Mouse (Mus musculus): ENCODE results near the gene Mest. TPM values are rescaled to one million over a fixed set of nuclear protein-coding genes. Genes with fewer than 3 reads are reported as not detected.

Gene Mest
- total RNA-seq (2023) = not detected

DNA sequence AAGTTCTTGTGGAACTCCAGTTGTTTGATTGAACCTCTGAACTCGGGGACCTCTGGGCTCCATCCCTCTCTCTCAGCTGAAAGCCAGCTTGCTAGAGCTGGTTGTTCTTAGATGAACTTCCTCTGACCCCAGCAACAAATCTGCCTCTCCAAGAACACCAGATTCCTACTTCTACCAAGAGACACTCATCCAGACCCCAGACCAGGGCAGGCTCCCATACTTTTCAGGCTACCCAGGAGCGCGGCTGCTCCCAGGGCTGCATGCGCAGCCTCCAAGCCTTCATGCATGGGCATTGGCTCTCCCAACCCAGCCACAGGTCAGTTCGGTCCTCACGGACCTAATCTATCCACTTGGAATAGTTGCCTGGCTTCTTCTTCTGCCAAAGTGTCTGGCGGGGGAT, at the start of gene Mest:
Gene Mest (plus strand): TSS at position 217 of the 400 bp plus-strand sequence.

DNA sequence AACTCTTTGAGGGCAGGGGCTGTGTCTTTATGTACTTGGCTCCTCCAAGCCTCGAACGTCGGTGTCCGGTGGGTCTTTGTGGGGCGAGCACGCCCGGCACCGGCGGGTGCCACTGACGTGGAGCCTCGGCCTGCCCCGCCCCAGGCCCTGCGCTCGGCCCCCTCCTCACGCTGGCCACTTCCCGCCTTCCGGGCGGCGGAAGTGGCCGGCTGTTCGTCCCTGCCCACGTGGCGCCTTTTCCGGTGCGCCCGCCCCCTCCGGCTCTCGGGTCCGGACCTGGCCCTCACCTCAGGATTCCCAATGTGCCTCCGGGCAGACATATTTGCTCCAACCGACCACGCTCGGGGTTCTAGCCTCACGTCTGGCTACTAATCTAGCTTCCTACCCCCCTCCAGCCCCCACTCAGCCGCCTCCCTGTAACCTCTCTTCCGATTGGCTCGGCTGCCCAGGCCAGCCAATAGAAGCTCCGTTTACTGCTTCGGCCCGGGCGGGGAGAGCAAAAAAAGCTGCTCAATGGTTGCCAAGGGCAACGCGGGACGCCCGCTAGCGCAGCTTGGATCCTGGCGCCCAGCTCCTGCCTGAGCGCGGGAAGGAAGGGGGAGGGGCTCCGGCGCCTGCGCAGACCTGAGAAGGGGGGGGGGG, 29.9 kb upstream of the Mest start, which contains the start of gene Cep41:
Gene Cep41 (minus strand): TSS at position 400 of the 642 bp plus-strand sequence.

Other genes starting within 250 kb of the Mest start
- gene Tmem209, start 213.8 kb upstream of the Mest start, total RNA-seq (2023) = 10 to 100 TPM; 17.0 to 23.5 TPM
- under 1 TPM in 1 of 2 experiments, not detected in 1; 0.46 TPM for gene Ssmem1, start 213.7 kb upstream of the Mest start, total RNA-seq (2023)
- under 1 TPM in 1 of 2 experiments, not detected in 1; 0.85 TPM for gene Cpa2, start 182.0 kb upstream of the Mest start, total RNA-seq (2023)
- gene Cpa4, start 155.2 kb upstream of the Mest start, total RNA-seq (2023) = not detected
- not detected for gene Cpa5, start 112.5 kb upstream of the Mest start, total RNA-seq (2023)
- gene Cpa1, start 84.3 kb upstream of the Mest start, total RNA-seq (2023) = under 1 TPM in 1 of 2 experiments, not detected in 1; 0.76 TPM
- gene Cep41, start 29.8 kb upstream of the Mest start, total RNA-seq (2023) = 1 to 10 TPM; 1.4 to 2.9 TPM
- gene Copg2, start 173.2 kb downstream of the Mest start, total RNA-seq (2023) = 10 to 100 TPM; 42.1 to 45.8 TPM
- gene Tsga13, start 192.0 kb downstream of the Mest start, total RNA-seq (2023) = not detected
- gene Klf14, start 235.5 kb downstream of the Mest start, total RNA-seq (2023) = not detected

Data from monocyte, adult 59 days (primary cell).